In the genomic region with DNA sequence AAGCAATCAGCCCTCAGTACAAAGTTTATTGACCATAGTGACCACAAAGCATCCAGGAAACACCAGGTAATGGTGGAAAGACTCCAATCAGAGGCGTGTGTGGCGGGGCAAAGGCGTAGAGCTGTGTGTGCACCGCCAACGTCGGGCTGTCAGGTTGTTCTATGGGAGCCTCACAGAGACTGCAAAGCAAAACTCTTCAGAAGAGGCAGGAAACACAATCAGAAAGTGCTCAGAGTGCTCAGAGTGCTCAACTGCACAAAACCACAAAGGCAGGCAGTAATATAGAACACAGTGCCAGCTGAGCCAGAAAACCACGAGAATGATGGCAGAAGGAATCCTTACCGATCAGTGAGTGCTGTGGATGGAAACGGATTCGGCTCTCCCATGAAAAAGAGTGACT, we compare ENCODE assay signal across 18 mouse cellular contexts. TPM values are rescaled to one million over a fixed set of nuclear protein-coding genes. Genes with fewer than 3 reads are reported as not detected.
DNase-seq lines count a peak whose midpoint lies in the region; ATAC-seq and TF ChIP-seq lines count a peak whose summit lies in the region.
"Had no signal": no experiment of that assay in that cellular context is flagged by ENCODE, and none has a peak within 500 bp of the region (broad histone marks: within the 10 kb centered on the region; RNA-seq: fewer than 3 reads in every experiment).

No protein-coding gene starts in this region.

- no peak for TF ChIP-seq RAD21 in CH12.LX (IDR thresholded peaks at IDR 0.05; ENCODE audit: low read depth, low read length)

- peak; percentile 76 for DNase-seq in CD4-positive helper T cell, adult 2 months (ENCODE audit: low read depth, low spot score)
- DNase-seq in CH12.LX (ENCODE audit: extremely low read depth) = no peak
- DNase-seq in thymus, postnatal 25 days = peak; percentile 73
- DNase-seq in forebrain, embryonic 11.5 days (ENCODE audit: low spot score) = no peak
- DNase-seq in limb, embryonic 10.5 days (ENCODE audit: low spot score) = no peak
- DNase-seq: adrenal gland, postnatal 25 days; cerebellum, postnatal 25 days; gastrocnemius, adult 2 months; heart, adult 2 months; kidney, postnatal 4 days; lung, adult 18-20 months; right cerebral cortex, postnatal 25 days had no signal

- peak overlapping the region; percentile 74 for H3K4me2 ChIP-seq in CH12.LX (ENCODE audit: insufficient read depth, low read depth, poor library complexity, severe bottlenecking)
- H3K4me2 ChIP-seq in forebrain, embryonic 11.5 days (ENCODE audit: low read depth, low read length, severe bottlenecking) = no peak overlapping the region
- H3K4me2 ChIP-seq: forebrain, embryonic 15.5 days; hindbrain, embryonic 13.5 days; neural tube, embryonic 12.5 days had no signal

- TF ChIP-seq CTCF in CH12.LX (conservative IDR thresholded peaks at IDR 0.05 in 1 of 2, IDR thresholded peaks at IDR 0.05 in 1 of 2; ENCODE audit: low read depth in 2 of 2, low read length in 2 of 2) = no peak

- H3K36me3 ChIP-seq in CH12.LX (replicated peaks in 1 of 2; ENCODE audit: control insufficient read depth in 1 of 2, insufficient read depth in 1 of 2, low read length in 1 of 2) = peaks cover 12 to 27% of the 10 kb centered on the region in 2 experiments
- no peaks in the 10 kb centered on the region for H3K36me3 ChIP-seq in macrophage (ENCODE audit: inconsistent target)
- H3K36me3 ChIP-seq in forebrain, embryonic 11.5 days (ENCODE audit: control insufficient read depth, insufficient read depth, low read length) = no peaks in the 10 kb centered on the region
- H3K36me3 ChIP-seq in limb, embryonic 10.5 days = no peaks in the 10 kb centered on the region
- H3K36me3 ChIP-seq: forebrain, embryonic 15.5 days; neural tube, embryonic 12.5 days had no signal

- ATAC-seq in forebrain, embryonic 11.5 days (replicated peaks; ENCODE audit: low FRiP score) = no peak
- no peak for ATAC-seq in cerebellum, adult (ENCODE audit: insufficient number of reproducible peaks, low FRiP score, low TSS enrichment)
- ATAC-seq: forebrain, embryonic 15.5 days; intestine, postnatal 0 days had no signal

- no peak for TF ChIP-seq POLR2A in CH12.LX (IDR thresholded peaks at IDR 0.05; ENCODE audit: low read depth, low read length)

- peaks cover 7% of the 10 kb centered on the region for H3K9me3 ChIP-seq in CH12.LX (replicated peaks; ENCODE audit: low read length)
- no peaks in the 10 kb centered on the region for H3K9me3 ChIP-seq in forebrain, embryonic 11.5 days (ENCODE audit: control insufficient read depth, low read length)
- no peaks in the 10 kb centered on the region for H3K9me3 ChIP-seq in limb, embryonic 10.5 days (replicated peaks)
- H3K9me3 ChIP-seq: forebrain, embryonic 15.5 days; hindbrain, embryonic 13.5 days; neural tube, embryonic 12.5 days had no signal

- no peak for TF ChIP-seq EP300 in CH12.LX (IDR thresholded peaks at IDR 0.05; ENCODE audit: low read length)

- in situ Hi-C loops in CH12.LX (cut with MboI; ENCODE audit: low pct_ligation_motif_present, low pct_unique_long_range_greater_than_20kb, low sequenced_read_pairs) = loop anchor here (5.0 kb wide), 1 partner anchor 159 kb away; no protein-coding TSS in a partner anchor

- peak overlapping the region; percentile 99 for H3K27ac ChIP-seq in CH12.LX (ENCODE audit: insufficient read depth, low read depth)
- H3K27ac ChIP-seq in macrophage = peak overlapping the region; percentile 91
- no peak overlapping the region for H3K27ac ChIP-seq in forebrain, embryonic 11.5 days (ENCODE audit: low read depth, low read length)
- no peak overlapping the region for H3K27ac ChIP-seq in limb, embryonic 10.5 days
- H3K27ac ChIP-seq: forebrain, embryonic 15.5 days; gastrocnemius, adult 2 months; heart, adult 2 months; hindbrain, embryonic 13.5 days; neural tube, embryonic 12.5 days had no signal

- peak overlapping the region; percentile 13 to 32 (median 25) for H3K4me3 ChIP-seq in CH12.LX (replicated peaks in 1 of 3; ENCODE audit: low read depth in 2 of 3, low read length in 2 of 3, poor library complexity in 1 of 3)
- H3K4me3 ChIP-seq in macrophage (ENCODE audit: inconsistent target) = no peak overlapping the region
- no peak overlapping the region for H3K4me3 ChIP-seq in forebrain, embryonic 11.5 days (ENCODE audit: low read depth, low read length)
- H3K4me3 ChIP-seq in limb, embryonic 10.5 days = no peak overlapping the region
- H3K4me3 ChIP-seq: forebrain, embryonic 15.5 days; gastrocnemius, adult 2 months; heart, adult 2 months; hindbrain, embryonic 13.5 days; neural tube, embryonic 12.5 days had no signal

- dilution Hi-C loops in CH12.LX (cut with MboI; ENCODE audit: extremely low pct_ligation_motif_present, extremely low pct_unique_long_range_greater_than_20kb, low sequenced_read_pairs) = no loop called here

- H3K79me2 ChIP-seq in CH12.LX (replicated peaks; ENCODE audit: control insufficient read depth, extremely low read depth, insufficient read depth, poor library complexity, severe bottlenecking) (peaks cover 24% of the 10 kb centered on the region), macrophage (ENCODE audit: inconsistent target) (peaks cover 31% of the 10 kb centered on the region; the same call in 1 of the 2 replicates)

- peaks cover 18 to 67% of the 10 kb centered on the region in 2 experiments for H3K4me1 ChIP-seq in CH12.LX (ENCODE audit: control insufficient read depth in 1 of 2, insufficient read depth in 2 of 2)
- no peaks in the 10 kb centered on the region for H3K4me1 ChIP-seq in forebrain, embryonic 11.5 days (replicated peaks; ENCODE audit: control insufficient read depth, insufficient read depth, low read length)
- no peaks in the 10 kb centered on the region for H3K4me1 ChIP-seq in limb, embryonic 10.5 days
- H3K4me1 ChIP-seq: forebrain, embryonic 15.5 days; hindbrain, embryonic 13.5 days; neural tube, embryonic 12.5 days had no signal

- peak overlapping the region; percentile 71 for H3K9ac ChIP-seq in CH12.LX (ENCODE audit: insufficient read depth, low read depth)
- no peak overlapping the region for H3K9ac ChIP-seq in forebrain, embryonic 11.5 days (ENCODE audit: low read length)
- H3K9ac ChIP-seq: forebrain, embryonic 15.5 days; hindbrain, embryonic 13.5 days; neural tube, embryonic 12.5 days had no signal

- no peaks in the 10 kb centered on the region for H3K27me3 ChIP-seq in CH12.LX (replicated peaks)
- H3K27me3 ChIP-seq in forebrain, embryonic 11.5 days (ENCODE audit: control insufficient read depth, insufficient read depth, low read length) = no peaks in the 10 kb centered on the region
- H3K27me3 ChIP-seq in limb, embryonic 10.5 days (ENCODE audit: low read depth, poor library complexity, severe bottlenecking) = no peaks in the 10 kb centered on the region
- H3K27me3 ChIP-seq: forebrain, embryonic 15.5 days; hindbrain, embryonic 13.5 days; neural tube, embryonic 12.5 days had no signal

- 28% methylated on average over 10 of the region's 10 CpGs for WGBS in macrophage (ENCODE audit: missing documents)
- 91% methylated on average over 10 of the region's 10 CpGs for WGBS in forebrain, embryonic 11.5 days
- 88% methylated on average over 10 of the region's 10 CpGs for WGBS in limb, embryonic 10.5 days

TF ChIP-seq in CH12.LX, 34 proteins besides CTCF, POLR2A, EP300 and RAD21:
- TF ChIP-seq SIN3A (IDR thresholded peaks at IDR 0.05; ENCODE audit: low read length) = 0 out of 2 replicates have a peak, but pooled peaks have one; percentile 10
- TF ChIP-seq POLR2AphosphoS2 (IDR thresholded peaks at IDR 0.05; ENCODE audit: low read depth, low read length) = no peak

RNA-seq across cellular contexts. Expression of gene Unc50, which starts 43.3 kb away (rescaled TPM):
- total RNA-seq in CH12.LX (2012; rRNA removed) (56.6 and 58.5 TPM in 2 replicates), CH12.LX (2014; rRNA removed) (75.5 and 76.3 TPM in 2 replicates)
- polyA plus RNA-seq in CH12.LX (2012; ENCODE audit: insufficient read length, low read depth) (39.9 and 41.8 TPM in 2 replicates), macrophage (2018) (36.9 to 85.7 TPM (median 64.5 TPM) in 3 replicates)
- 10 to 100 TPM; 15.0 to 56.2 (median 35.4) TPM for total RNA-seq in macrophage (2018; cell fraction: chromatin; rRNA removed)
- total RNA-seq in macrophage (2018; cell fraction: cytosol; rRNA removed) = 10 to 100 TPM; 42.6 to 67.6 (median 58.4) TPM
- 10 to 100 TPM; 30.4 to 72.7 (median 54.5) TPM for total RNA-seq in macrophage (2018; cell fraction: nucleus; rRNA removed)
- polyA plus RNA-seq in forebrain, embryonic 11.5 days (2014; fragmentation: Nextera tagmentation; extraction: Ambion mirVana) = 115 and 131 TPM in 2 replicates
- 102 and 115 TPM in 2 replicates for polyA plus RNA-seq in limb, embryonic 10.5 days (2016; fragmentation: Nextera tagmentation; extraction: Ambion mirVana)

RNA-seq across cellular contexts. Expression of gene Coa5, which starts 43.3 kb away (rescaled TPM):
- total RNA-seq in CH12.LX (2012; rRNA removed) = 43.8 and 49.7 TPM in 2 replicates
- 61.4 and 62.8 TPM in 2 replicates for total RNA-seq in CH12.LX (2014; rRNA removed)
- 69.8 and 79.8 TPM in 2 replicates for polyA plus RNA-seq in CH12.LX (2012; ENCODE audit: insufficient read length, low read depth)
- 10 to 100 TPM in 20 of 26 experiments, 1 to 10 TPM in 6; 2.9 to 61.7 (median 24.6) TPM for total RNA-seq in macrophage (2018; cell fraction: chromatin; rRNA removed)
- total RNA-seq in macrophage (2018; cell fraction: cytosol; rRNA removed) = 100 to 1,000 TPM in 14 of 26 experiments, 10 to 100 TPM in 12; 76.3 to 241 (median 141) TPM
- total RNA-seq in macrophage (2018; cell fraction: nucleus; rRNA removed) = 100 to 1,000 TPM in 11 of 26 experiments, 10 to 100 TPM in 15; 13.4 to 162 (median 73.2) TPM
- 65.7 to 107 TPM (median 99.8 TPM) in 3 replicates for polyA plus RNA-seq in macrophage (2018)
- 58.1 and 59.0 TPM in 2 replicates for polyA plus RNA-seq in forebrain, embryonic 11.5 days (2014; fragmentation: Nextera tagmentation; extraction: Ambion mirVana)
- polyA plus RNA-seq in limb, embryonic 10.5 days (2016; fragmentation: Nextera tagmentation; extraction: Ambion mirVana) = 57.5 and 63.1 TPM in 2 replicates

Comparison
In these comparisons a context has a peak if more than half of its experiments do, and no peak if none do; other contexts are left out.
1. DNase-seq: peak in CD4-positive helper T cell, adult 2 months (single experiment) and thymus, postnatal 25 days (single experiment); none in CH12.LX (single experiment), forebrain, embryonic 11.5 days (single experiment) and limb, embryonic 10.5 days (single experiment).
2. H3K27ac ChIP-seq: peak in CH12.LX (single experiment) and macrophage (single experiment); none in forebrain, embryonic 11.5 days (single experiment) and limb, embryonic 10.5 days (single experiment).
3. H3K4me3 ChIP-seq: peak in CH12.LX (3 of 3); none in macrophage (single experiment), forebrain, embryonic 11.5 days (single experiment) and limb, embryonic 10.5 days (single experiment).